In genomic region chr2:136059029-136059669, GRCm38 (mm10) we compare ENCODE assay signal across 9 mouse cellular contexts. TPM values are rescaled to one million over a fixed set of nuclear protein-coding genes. Genes with fewer than 3 reads are reported as not detected.
DNase-seq lines count a peak whose midpoint lies in the region; ATAC-seq and TF ChIP-seq lines count a peak whose summit lies in the region.
"Had no signal": no experiment of that assay in that cellular context is flagged by ENCODE, and none has a peak within 500 bp of the region (broad histone marks: within the 10 kb centered on the region; RNA-seq: fewer than 3 reads in every experiment).

No protein-coding gene starts in this region.

- DNase-seq in kidney, postnatal 0 days (ENCODE audit: low spot score): no peak
- DNase-seq in kidney, adult 2 months: no peak
- peak; percentile 13 for DNase-seq in embryo, embryonic 10.5 days (ENCODE audit: low spot score)
- DNase-seq in forelimb bud, embryonic 11.5 days (ENCODE audit: low read depth, low spot score): peak; percentile 13
- no peak for DNase-seq in urinary bladder, postnatal 14 days (ENCODE audit: low spot score)
- no peak for DNase-seq in right cerebral cortex, adult 2 months (ENCODE audit: low spot score in 2 of 2)
- no peak for DNase-seq in cerebellum, adult 11-12 months

- 0 out of 2 replicates have a peak, but pooled peaks cover 4% of the 10 kb centered on the region for H3K4me1 ChIP-seq in kidney, postnatal 0 days (replicated peaks; ENCODE audit: insufficient read depth, low read length)
- no peaks in the 10 kb centered on the region for H3K4me1 ChIP-seq in kidney, adult 2 months (ENCODE audit: control insufficient read depth, insufficient read depth, low read length)
- H3K4me1 ChIP-seq in midbrain, embryonic 16.5 days (ENCODE audit: control insufficient read depth, insufficient read depth, low read length): peaks cover 19% of the 10 kb centered on the region

- TF ChIP-seq POLR2A in kidney, adult 2 months (IDR thresholded peaks at IDR 0.05; ENCODE audit: low read depth, low read length): no peak

- TF ChIP-seq CTCF in kidney, postnatal 0 days (IDR thresholded peaks at IDR 0.05; ENCODE audit: low read depth): no peak
- no peak for TF ChIP-seq CTCF in kidney, adult 2 months (conservative IDR thresholded peaks at IDR 0.05; ENCODE audit: insufficient read depth, insufficient read length, low read depth, low read length)

- H3K9me3 ChIP-seq in kidney, postnatal 0 days (replicated peaks; ENCODE audit: low read length): no peaks in the 10 kb centered on the region
- no peaks in the 10 kb centered on the region for H3K9me3 ChIP-seq in midbrain, embryonic 16.5 days (replicated peaks; ENCODE audit: control insufficient read depth, low read length, poor library complexity, severe bottlenecking)

- 2% methylated on average over 36 of the region's 37 CpGs for WGBS in kidney, postnatal 0 days
- WGBS in kidney, adult 2 months: 3% methylated on average over 37 of the region's 37 CpGs
- WGBS in midbrain, embryonic 16.5 days: 1% methylated on average over 37 of the region's 37 CpGs

- peaks cover 21% of the 10 kb centered on the region for H3K27me3 ChIP-seq in kidney, postnatal 0 days (ENCODE audit: insufficient read depth, low read length)
- H3K27me3 ChIP-seq in kidney, adult 2 months (replicated peaks; ENCODE audit: control insufficient read depth, insufficient read depth, low read length): peaks cover 1% of the 10 kb centered on the region; the same call in 1 of the 2 replicates
- peaks cover 17% of the 10 kb centered on the region for H3K27me3 ChIP-seq in midbrain, embryonic 16.5 days (ENCODE audit: control insufficient read depth, insufficient read depth, low read depth, low read length)

- no peaks in the 10 kb centered on the region for H3K36me3 ChIP-seq in kidney, postnatal 0 days (ENCODE audit: insufficient read depth, low read length)
- no peaks in the 10 kb centered on the region for H3K36me3 ChIP-seq in kidney, adult 2 months (ENCODE audit: control insufficient read depth, insufficient read depth, low read length)
- no peaks in the 10 kb centered on the region for H3K36me3 ChIP-seq in midbrain, embryonic 16.5 days (ENCODE audit: control insufficient read depth, insufficient read depth, low read length)

- peak; percentile 55 for ATAC-seq in kidney, postnatal 0 days (replicated peaks; ENCODE audit: low FRiP score, low read depth)
- 0 out of 2 replicates have a peak, but pooled peaks have one; percentile 18 for ATAC-seq in midbrain, embryonic 16.5 days

- H3K9ac ChIP-seq in kidney, postnatal 0 days (ENCODE audit: low read depth, low read length): no peak overlapping the region
- peak overlapping the region; percentile 43 for H3K9ac ChIP-seq in midbrain, embryonic 16.5 days (ENCODE audit: low read depth, low read length)

- peak overlapping the region; percentile 50 for H3K4me2 ChIP-seq in kidney, postnatal 0 days (ENCODE audit: low read length)
- H3K4me2 ChIP-seq in midbrain, embryonic 16.5 days (ENCODE audit: low read length): peak overlapping the region; percentile 90

- H3K4me3 ChIP-seq in kidney, postnatal 0 days (replicated peaks; ENCODE audit: low read depth, low read length): peak overlapping the region; percentile 14; the same call in 1 of the 2 replicates
- H3K4me3 ChIP-seq in kidney, adult 2 months (ENCODE audit: insufficient read depth, low read depth, low read length): no peak overlapping the region
- peak overlapping the region; percentile 44 for H3K4me3 ChIP-seq in midbrain, embryonic 16.5 days (ENCODE audit: low read depth, low read length)

- no peak overlapping the region for H3K27ac ChIP-seq in kidney, postnatal 0 days
- no peak overlapping the region for H3K27ac ChIP-seq in kidney, adult 2 months (ENCODE audit: insufficient read depth, low read depth, low read length)
- no peak overlapping the region for H3K27ac ChIP-seq in midbrain, embryonic 16.5 days (ENCODE audit: low read length)

RNA-seq across cellular contexts. Expression of gene Lamp5, which starts 7.1 kb away (rescaled TPM):
- 4.2 and 4.3 TPM in 2 replicates for polyA plus RNA-seq in kidney, postnatal 0 days (2015; fragmentation: Nextera tagmentation; extraction: Ambion mirVana)
- not detected in 2 replicates for polyA plus RNA-seq in kidney, adult 2 months (2012; rRNA removed)
- 6.8 and 7.2 TPM in 2 replicates for polyA plus RNA-seq in midbrain, embryonic 16.5 days (2015; fragmentation: Nextera tagmentation; extraction: Ambion mirVana)
- polyA plus RNA-seq: large intestine, adult 2 months had no signal

Comparison
In these comparisons a context has a peak if more than half of its experiments do, and no peak if none do; other contexts are left out.
1. DNase-seq: peak in embryo, embryonic 10.5 days (single experiment) and forelimb bud, embryonic 11.5 days (single experiment); none in kidney, postnatal 0 days (single experiment), kidney, adult 2 months (single experiment), urinary bladder, postnatal 14 days (single experiment), right cerebral cortex, adult 2 months (0 of 2) and cerebellum, adult 11-12 months (single experiment).